Mouse (Mus musculus) skeletal muscle tissue, adult 2 months (tissue): Measurements from ENCODE around the gene Tmem235.
"Not testable (repeated sequence)": the region's sequence is repeated elsewhere in the genome, so short reads cannot be mapped to it uniquely, and the experiment has no call there.

Experiments
- DNase-seq: peaks from one replicate; pipeline ENCODE4 v3.0.0-alpha.2; 2012; ENCODE audit warnings: low read depth, low spot score

Gene Tmem235

GRCm38 (mm10) chr11:117832086-117832969, 28.2 kb upstream of the Tmem235 start:
- no peak for DNase-seq

- not testable (repeated sequence) for DNase-seq
Observed at GRCm38 (mm10) chr11:117833509-117833908, 27.0 kb upstream of the Tmem235 start.

- DNase-seq = no peak
Observed at GRCm38 (mm10) chr11:117834086-117834485, 26.5 kb upstream of the Tmem235 start.

GRCm38 (mm10) chr11:117836306-117836705, 24.2 kb upstream of the Tmem235 start:
- DNase-seq = no peak

- no peak for DNase-seq
Observed at GRCm38 (mm10) chr11:117838572-117838971, 22.0 kb upstream of the Tmem235 start.

GRCm38 (mm10) chr11:117839021-117839420, 21.5 kb upstream of the Tmem235 start:
- no peak for DNase-seq

- DNase-seq = no peak
Observed at GRCm38 (mm10) chr11:117840910-117841309, 19.6 kb upstream of the Tmem235 start.

- DNase-seq = no peak
Observed at GRCm38 (mm10) chr11:117843434-117843833, 17.1 kb upstream of the Tmem235 start.

- no peak for DNase-seq
Observed at GRCm38 (mm10) chr11:117844997-117845396, 15.6 kb upstream of the Tmem235 start.

GRCm38 (mm10) chr11:117845651-117846050, 14.9 kb upstream of the Tmem235 start:
- DNase-seq = no peak

- DNase-seq = no peak
Observed at GRCm38 (mm10) chr11:117846640-117847039, 13.9 kb upstream of the Tmem235 start.

- DNase-seq = no peak
Observed at GRCm38 (mm10) chr11:117847593-117848215, 12.8 kb upstream of the Tmem235 start.

GRCm38 (mm10) chr11:117848271-117848984, 12.1 kb upstream of the Tmem235 start:
- no peak for DNase-seq

- peak; percentile 92 for DNase-seq
Observed at GRCm38 (mm10) chr11:117848985-117849671, 11.4 kb upstream of the Tmem235 start, which contains the start of gene Birc5. Gene Birc5 (plus strand): TSS chr11:117849251.

- no peak for DNase-seq
Observed at GRCm38 (mm10) chr11:117852875-117853274, 7.7 kb upstream of the Tmem235 start.

- DNase-seq = no peak
Observed at GRCm38 (mm10) chr11:117854241-117854640, 6.3 kb upstream of the Tmem235 start.

GRCm38 (mm10) chr11:117855360-117855759, 5.2 kb upstream of the Tmem235 start:
- no peak for DNase-seq

GRCm38 (mm10) chr11:117855975-117856374, 4.6 kb upstream of the Tmem235 start:
- DNase-seq = no peak

GRCm38 (mm10) chr11:117857462-117857861, 3.1 kb upstream of the Tmem235 start:
- no peak for DNase-seq

- no peak for DNase-seq
Observed at GRCm38 (mm10) chr11:117858392-117858791, 2.2 kb upstream of the Tmem235 start.

- DNase-seq = no peak
Observed at GRCm38 (mm10) chr11:117863174-117863856, 2.8 kb downstream of the Tmem235 start.
